Mouse (Mus musculus) heart, adult 2 months (tissue): Measurements from ENCODE around the gene Avl9. TPM values are rescaled to one million over a fixed set of nuclear protein-coding genes. Genes with fewer than 3 reads are reported as not detected.

ENCODE experiments used
- DNase-seq, 2 experiments: peaks; one replicate each; pipeline ENCODE4 v3.0.0; 2021
- H3K27ac ChIP-seq: fragments of 200-600 bp; 2 replicates; pipeline ENCODE4 v1.8.1; 2022
- H3K27me3 ChIP-seq: fragments of 200-500 bp; 2 replicates; pipeline ENCODE4 v1.6.1; 2012; ENCODE audit warnings: mild to moderate bottlenecking, low read length, inconsistent platforms, mixed read lengths; ENCODE audit not compliant: control insufficient read depth, insufficient read depth
- H3K36me3 ChIP-seq: fragments of 200-500 bp; 2 replicates; pipeline ENCODE4 v1.6.1; 2012; ENCODE audit warnings: low read length, inconsistent platforms; ENCODE audit not compliant: control insufficient read depth, insufficient read depth
- H3K4me1 ChIP-seq: fragments of 200-500 bp; 2 replicates; pipeline ENCODE4 v1.6.1; 2011; ENCODE audit warnings: low read length; ENCODE audit not compliant: control insufficient read depth, insufficient read depth
- H3K4me3 ChIP-seq: fragments of 200-600 bp; 2 replicates; pipeline ENCODE4 v1.8.1; 2022
- H3K79me2 ChIP-seq: fragments of 200-500 bp; replicated peaks from 2 replicates; pipeline ENCODE4 v1.6.1; 2012; ENCODE audit warnings: mild to moderate bottlenecking, inconsistent platforms, low read length, moderate library complexity, mixed read lengths; ENCODE audit not compliant: control insufficient read depth, insufficient read depth
- H3K9ac ChIP-seq: fragments of 200-500 bp; 2 replicates; pipeline ENCODE4 v1.6.1; 2012; ENCODE audit warnings: low read depth, mild to moderate bottlenecking, control low read depth, inconsistent platforms, low read length, mixed read lengths
- CTCF ChIP-seq: fragments of 200-600 bp; IDR thresholded peaks from 2 replicates; pipeline ENCODE4 v1.8.1; 2022; ENCODE audit warnings: antibody characterized with exemption, mild to moderate bottlenecking, moderate library complexity
- EP300 ChIP-seq: fragments of 200-500 bp; IDR thresholded peaks from 2 replicates; pipeline ENCODE4 v1.6.1; 2011; ENCODE audit warnings: low read depth, low read length, control low read depth; ENCODE audit not compliant: insufficient read depth
- POLR2A ChIP-seq: fragments of 200-500 bp; IDR thresholded peaks from 2 replicates; pipeline ENCODE4 v1.6.1; 2011; ENCODE audit warnings: mild to moderate bottlenecking, low read depth, low read length, control low read depth; ENCODE audit not compliant: insufficient read depth
- WGBS: fragments of 180-500 bp; shearing (Covaris S2); methylation state at CpG from one replicate; pipeline ENCODE4 v1.1.7; 2018; 5-methylcytosine and 5-hydroxymethylcytosine counted together
- intact Hi-C: fragments of 180-260 bp; cut with DNase I; formaldehyde crosslinking; loops from one replicate; pipeline ENCODE4 v1.15.1; 2025
- polyA plus RNA-seq: library from polyadenylated mRNA; depleted of rRNA; stranded (reverse); fragments of >200 nt; gene quantifications from 2 replicates; pipeline ENCODE4 v1.2.3, GENCODE M21; 2012
- total RNA-seq, 2 experiments: library from RNA; stranded (reverse); gene quantifications; 2 replicates each; pipeline ENCODE4 v1.2.3; 2021

The Avl9 gene
- total and polyA plus RNA-seq, 3 experiments, result 2.0 to 6.9 (median 5.8) TPM

- intact Hi-C loops, result loop anchor here (2.0 to 5.0 kb wide), 3 partner anchors 36 to 126 kb away; partner anchors contain the start of genes Fkbp9, Nt5c3 and Vmn1r4
- peak in 1 of 2 experiments; percentile 57 for DNase-seq
- under 1% methylated on average over 16 of the region's 16 CpGs for WGBS
Observed at GRCm38 (mm10) chr6:56796668-56797141, 82.0 kb downstream of the Avl9 start.

DNA sequence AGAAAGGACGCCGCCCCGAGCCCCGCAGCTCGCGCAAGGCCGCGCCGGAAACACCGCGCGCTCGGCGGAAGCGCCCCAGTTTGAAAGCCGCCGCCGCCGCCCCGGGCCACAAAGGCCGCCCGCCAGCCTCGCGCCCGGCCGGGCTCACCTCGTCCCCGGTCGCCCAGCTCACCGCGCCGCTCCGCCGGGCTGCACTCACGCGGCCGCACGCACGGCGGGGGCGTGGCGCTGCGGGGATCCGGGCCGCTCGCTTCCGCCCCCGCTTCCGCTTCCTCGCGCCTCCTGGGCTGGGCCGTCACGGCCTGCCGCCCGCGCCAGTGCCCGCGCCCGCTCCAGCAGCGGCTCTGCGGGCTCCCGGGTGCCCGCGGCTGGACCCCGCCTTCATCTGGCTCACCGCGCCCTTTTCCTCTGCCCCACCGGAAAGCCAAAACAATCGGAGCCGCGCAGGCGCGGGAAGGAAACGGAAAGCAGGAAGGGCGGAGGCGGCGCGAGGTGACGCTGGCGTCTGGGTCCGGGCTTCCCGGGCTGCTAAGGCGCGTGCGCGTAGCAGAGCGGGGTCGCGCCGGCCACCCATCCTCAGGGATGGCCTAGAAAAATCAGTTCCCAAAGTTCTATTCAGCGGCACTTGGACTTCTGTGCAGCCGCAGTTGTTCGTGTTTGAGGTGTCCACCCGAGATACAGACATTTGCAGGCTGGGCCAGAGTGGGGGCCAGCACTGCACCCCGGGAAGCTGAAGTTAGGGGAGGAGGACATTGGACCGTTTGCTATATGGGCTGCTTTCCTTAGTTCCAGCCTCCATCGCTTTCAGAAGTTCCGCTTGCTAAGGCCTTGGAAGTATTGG, 82.8 kb downstream of the Avl9 start, which contains the start of gene Kbtbd2:
Kbtbd2 (minus strand) TSS at position 503 of the 841 bp plus-strand sequence.
- Histone ChIP-seq H3K27me3 (no peaks in the 10 kb centered on the region), H3K4me3 (peak within 1 kb of the TSS; percentile 81), H3K9ac (peak within 1 kb of the TSS; percentile 96), H3K4me1 (peaks cover 15% of the 10 kb centered on the region), H3K27ac (peak within 1 kb of the TSS; percentile 99), H3K36me3 (peaks cover 27% of the 10 kb centered on the region), H3K79me2 (peaks cover 9% of the 10 kb centered on the region)
- TF ChIP-seq EP300 (peak; percentile 53; the same call in 1 of the 2 replicates), CTCF (no peak), POLR2A (peak; percentile 94)
- under 1% methylated on average over 95 of the region's 98 CpGs for WGBS
- DNase-seq, result peak; percentile 96 to 98
- intact Hi-C loops, result loop anchor here (2.0 to 5.0 kb wide), 3 partner anchors 35 to 125 kb away; partner anchors contain the start of genes Fkbp9, Nt5c3 and Vmn1r4

More at GRCm38 (mm10) chr6:56796668-56797141, 82.0 kb downstream of the Avl9 start:
- no peak; the same call in 1 of the 2 replicates for TF ChIP-seq POLR2A
- TF ChIP-seq CTCF, result no peak
- no peak for TF ChIP-seq EP300
- H3K36me3 ChIP-seq, result peaks cover 30% of the 10 kb centered on the region
- H3K4me3 ChIP-seq, result peak overlapping the region; percentile 81
- no peaks in the 10 kb centered on the region for H3K27me3 ChIP-seq
- peaks cover 15% of the 10 kb centered on the region for H3K4me1 ChIP-seq
- peak overlapping the region; percentile 96 for H3K9ac ChIP-seq
- H3K79me2 ChIP-seq, result peaks cover 9% of the 10 kb centered on the region
- peak overlapping the region; percentile 99 for H3K27ac ChIP-seq

DNA sequence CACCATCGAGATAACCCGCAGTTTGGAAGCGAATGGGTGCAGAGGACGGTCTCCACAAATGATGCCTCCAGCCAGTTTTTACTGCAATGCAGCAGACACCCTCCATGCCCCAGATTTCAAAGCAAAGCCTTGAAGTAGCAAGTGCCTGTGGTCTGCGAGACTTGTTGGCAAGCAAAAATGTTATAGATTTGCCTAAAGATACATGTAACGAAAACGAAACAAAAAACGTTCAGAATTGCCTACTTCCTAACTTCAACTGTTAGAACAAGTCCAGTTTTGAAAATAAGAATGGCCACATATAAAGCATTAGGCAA, 83.4 kb downstream of the Avl9 start:
- WGBS, result 3% methylated on average over 8 of the region's 8 CpGs
- peaks cover 7% of the 10 kb centered on the region for H3K79me2 ChIP-seq
- H3K4me1 ChIP-seq, result peaks cover 11% of the 10 kb centered on the region
- H3K27me3 ChIP-seq, result no peaks in the 10 kb centered on the region
- peak overlapping the region; percentile 81 for H3K4me3 ChIP-seq
- peak overlapping the region; percentile 99 for H3K27ac ChIP-seq
- H3K36me3 ChIP-seq, result peaks cover 21% of the 10 kb centered on the region
- TF ChIP-seq POLR2A (no peak), EP300 (no peak), CTCF (no peak)
- intact Hi-C loops, result loop anchor here (5.0 kb wide), 1 partner anchor 124 kb away; the partner anchor contains the start of genes Nt5c3 and Vmn1r4
- peak overlapping the region; percentile 82 for H3K9ac ChIP-seq
- DNase-seq, result no peak

DNA sequence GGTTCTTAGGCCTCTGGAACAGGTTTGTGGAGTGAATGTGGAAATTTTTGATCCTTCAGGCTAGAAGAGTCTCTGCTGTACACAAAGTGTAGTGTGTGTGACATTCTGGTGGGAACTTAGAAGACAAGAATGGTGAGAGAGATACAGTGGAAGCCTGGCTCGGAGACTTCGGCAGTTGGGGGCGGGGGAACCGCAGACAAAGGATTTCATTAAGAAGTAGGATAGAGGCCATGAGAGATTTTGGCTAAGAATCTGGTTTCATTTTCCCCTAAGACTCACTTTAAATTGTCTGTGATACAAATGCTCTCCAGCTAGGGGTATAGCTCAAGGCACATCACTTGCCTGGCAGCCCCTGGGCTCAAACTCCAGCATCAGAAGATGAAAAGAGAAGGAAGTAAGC, 90.3 kb downstream of the Avl9 start:
- intact Hi-C loops, result loop anchor here (10.0 kb wide), 1 partner anchor 260 kb away; the partner anchor contains the start of gene Vmn1r9
- Histone ChIP-seq H3K79me2 (no peaks in the 10 kb centered on the region), H3K36me3 (no peaks in the 10 kb centered on the region), H3K4me1 (no peaks in the 10 kb centered on the region), H3K27ac (no peak overlapping the region; the same call in 1 of the 2 replicates), H3K4me3 (no peak overlapping the region), H3K9ac (no peak overlapping the region), H3K27me3 (no peaks in the 10 kb centered on the region)
- 75% methylated on average over 4 of the region's 4 CpGs for WGBS
- no peak for DNase-seq
- TF ChIP-seq POLR2A (no peak), CTCF (no peak), EP300 (no peak)

- Histone ChIP-seq H3K4me3 (no peak overlapping the region), H3K4me1 (no peaks in the 10 kb centered on the region), H3K27ac (no peak overlapping the region), H3K9ac (no peak overlapping the region), H3K36me3 (no peaks in the 10 kb centered on the region), H3K27me3 (no peaks in the 10 kb centered on the region), H3K79me2 (no peaks in the 10 kb centered on the region)
- intact Hi-C loops, result loop anchor here (10.0 kb wide), 1 partner anchor 259 kb away; the partner anchor contains the start of gene Vmn1r9
- DNase-seq, result no peak
- whole genome bisulfite sequencing, result 62% methylated on average over 2 of the region's 2 CpGs
- TF ChIP-seq EP300 (no peak), CTCF (no peak), POLR2A (no peak)
Observed at GRCm38 (mm10) chr6:56806195-56806594, 91.5 kb downstream of the Avl9 start.
